Mouse (Mus musculus) kidney, adult 2 months (tissue): Measurements from ENCODE around the gene Atp1b2.

Experiments
- CTCF ChIP-seq: fragments of 200-500 bp; conservative IDR thresholded peaks from 2 replicates; pipeline ENCODE4 v1.5.1; 2011; ENCODE audit warnings: low read depth, mild to moderate bottlenecking, control low read depth, low read length, moderate library complexity, mixed read lengths; ENCODE audit not compliant: insufficient read depth, insufficient read length
- POLR2A ChIP-seq: fragments of 200-500 bp; IDR thresholded peaks from one replicate; pipeline ENCODE4 v1.6.1; 2011; ENCODE audit warnings: low read depth, low read length, control low read depth

DNA sequence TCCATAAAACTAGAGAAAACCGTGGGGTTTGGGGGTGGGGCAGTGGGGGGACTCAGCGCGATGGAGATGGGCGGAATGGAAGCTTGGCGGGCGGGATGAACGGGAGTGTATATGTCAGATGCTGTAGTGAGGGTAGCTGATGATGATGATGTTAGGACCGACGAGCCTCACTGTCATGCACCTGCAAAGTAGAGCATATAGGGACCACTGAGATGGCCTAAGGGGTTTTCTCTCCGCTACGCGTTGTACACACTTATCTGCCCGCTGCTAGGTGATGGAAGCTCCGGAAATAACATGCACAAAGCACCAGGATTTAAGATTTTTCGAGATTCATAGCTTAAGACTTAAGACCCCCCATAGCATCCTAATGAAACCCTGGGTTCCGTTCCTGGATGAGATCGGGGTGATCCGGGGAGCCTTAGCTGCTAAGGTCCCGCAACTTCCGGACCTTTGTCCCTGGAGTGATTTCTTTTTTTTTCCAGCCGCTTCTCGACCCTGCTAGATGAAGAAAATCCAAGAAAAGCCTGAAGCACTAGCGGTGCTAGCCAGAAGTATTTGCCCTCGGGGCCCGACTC is 25.1 kb downstream of the Atp1b2 start:
- TF ChIP-seq CTCF (no peak), POLR2A (no peak)
